Mouse (Mus musculus) urinary bladder, postnatal 0 days (tissue): ENCODE data around the gene Mrpl46. TPM values are rescaled to one million over a fixed set of nuclear protein-coding genes. Genes with fewer than 3 reads are reported as not detected.

Source experiments
- polyA plus RNA-seq: library from polyadenylated mRNA; unstranded; fragments of >200 nt; fragmentation: Nextera tagmentation; extraction: Ambion mirVana; gene quantifications from 2 replicates; pipeline ENCODE4 v1.2.1, GENCODE M21; 2015

Gene Mrpl46
- polyA plus RNA-seq, result 45.5 and 50.2 TPM in 2 replicates

DNA sequence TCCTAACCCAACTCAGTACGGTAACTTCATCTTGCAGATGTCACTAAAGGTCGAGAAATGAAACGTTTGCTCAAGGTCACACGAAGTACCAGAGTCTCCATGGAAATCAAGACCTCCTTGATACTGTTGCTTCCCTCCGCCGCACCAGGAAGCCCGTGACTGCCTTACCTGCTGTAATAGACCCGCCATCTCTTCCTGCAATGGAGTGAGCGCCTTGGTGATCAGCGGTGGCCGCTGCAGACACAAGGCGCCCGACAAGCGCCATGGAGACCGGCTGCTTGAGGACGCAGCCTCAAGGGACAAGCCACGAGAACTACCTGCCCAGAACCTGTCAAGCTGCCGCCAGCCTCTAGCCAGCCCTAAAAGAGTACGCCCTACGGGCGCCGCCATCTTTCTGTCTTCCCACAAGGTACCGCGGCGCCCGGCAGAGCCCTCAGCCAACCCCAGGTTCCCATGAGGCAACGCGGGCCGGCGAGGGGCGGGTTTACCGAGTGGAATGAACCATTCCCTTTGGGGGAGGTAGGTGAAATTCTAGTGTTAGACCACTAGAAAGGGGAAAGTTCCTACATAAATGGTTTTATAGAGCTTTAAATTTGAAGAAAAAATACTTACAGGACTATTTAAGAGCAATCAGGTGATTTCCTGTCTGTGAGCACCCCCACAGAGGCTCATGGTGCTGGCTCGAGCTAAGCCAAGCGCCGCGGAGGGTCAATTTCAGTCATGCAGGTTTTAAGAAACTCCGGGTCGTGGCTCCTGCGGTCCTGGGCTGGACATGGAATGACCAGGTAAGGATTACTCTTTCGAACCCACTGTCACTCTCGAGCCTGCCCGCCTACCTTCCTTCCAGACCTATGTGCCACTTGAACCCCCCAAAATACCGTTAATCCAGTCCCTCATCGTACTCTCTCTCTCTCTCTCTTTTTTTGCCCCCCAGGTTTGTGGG is at the start of gene Mrpl46, which contains the start of gene Mrps11:
Mrpl46 (minus strand) TSS at position 893 of the 943 bp plus-strand sequence.
Mrps11 (plus strand) TSS at position 481 of the 943 bp plus-strand sequence.

DNA sequence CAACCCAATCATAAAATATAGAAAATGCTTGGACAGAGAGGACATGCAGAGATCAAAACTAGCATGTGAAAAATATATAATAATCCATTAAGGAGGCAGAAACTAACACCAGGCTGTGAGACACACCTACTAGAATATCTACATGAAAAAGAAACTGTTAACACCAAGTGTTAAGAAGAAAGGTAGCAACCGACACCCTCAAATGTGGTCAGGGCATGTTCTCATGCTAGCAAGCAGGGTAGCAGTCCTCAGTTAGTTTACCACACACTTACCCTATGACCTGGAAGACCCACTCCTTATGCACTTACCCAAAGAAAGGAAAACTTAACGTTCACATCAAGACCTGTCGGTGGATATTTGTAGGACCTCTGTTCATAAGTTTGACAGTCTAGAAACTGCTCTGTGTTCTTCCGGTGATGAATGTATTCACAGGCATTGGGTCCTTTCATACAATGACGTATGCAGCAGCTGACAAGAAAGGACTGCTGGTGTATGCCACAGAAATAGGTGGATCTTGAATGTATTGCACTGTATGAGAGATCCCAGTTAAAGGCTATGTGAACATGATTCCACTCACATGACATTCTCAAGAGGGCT is 45.6 kb downstream of the Mrpl46 start, which contains the start of gene Ntrk3:
Ntrk3 (minus strand) TSS at position 399 of the 597 bp plus-strand sequence.

Other genes starting within 250 kb of the Mrpl46 start
- 1.3 and 1.9 TPM in 2 replicates for gene Ntrk3, start 45.5 kb downstream of the Mrpl46 start, polyA plus RNA-seq
- gene Mrps11, start 412 bp downstream of the Mrpl46 start, polyA plus RNA-seq, result 40.5 and 48.5 TPM in 2 replicates
- 7.9 and 9.5 TPM in 2 replicates for gene Det1, start 63.7 kb upstream of the Mrpl46 start, polyA plus RNA-seq
- 46.6 and 47.1 TPM in 2 replicates for gene Aen, start 112.3 kb upstream of the Mrpl46 start, polyA plus RNA-seq
- 19.7 and 27.3 TPM in 2 replicates for gene Isg20, start 129.9 kb upstream of the Mrpl46 start, polyA plus RNA-seq